Mouse (Mus musculus) hindbrain, embryonic 13.5 days (tissue): ENCODE measurements around the gene Asb9. TPM values are rescaled to one million over a fixed set of nuclear protein-coding genes. Genes with fewer than 3 reads are reported as not detected.

Experiments
- polyA plus RNA-seq: library from polyadenylated mRNA; unstranded; fragments of >200 nt; fragmentation: Nextera tagmentation; extraction: Ambion mirVana; gene quantifications from 2 replicates; pipeline ENCODE4 v1.2.1, GENCODE M21; 2015

The Asb9 gene
- polyA plus RNA-seq, 1 experiment from 2014 or later: 0.14 TPM

Other genes with a start within 250 kb of the Asb9 start
- gene Bmx, start 248.1 kb upstream of the Asb9 start, polyA plus RNA-seq: 0.31 and 0.76 TPM in 2 replicates
- 3.4 and 3.9 TPM in 2 replicates for gene Pir, start 237.0 kb upstream of the Asb9 start, polyA plus RNA-seq
- 0.52 and 0.74 TPM in 2 replicates for gene Vegfd, start 132.9 kb upstream of the Asb9 start, polyA plus RNA-seq
- gene Piga, start 86.5 kb upstream of the Asb9 start, polyA plus RNA-seq: 5.7 and 6.4 TPM in 2 replicates
- gene Asb11, start 69.3 kb upstream of the Asb9 start, polyA plus RNA-seq: not detected in 2 replicates